8 mouse cellular contexts compared by ENCODE assay signal in genomic region chr15:98167645-98168621, GRCm38 (mm10). TPM values are rescaled to one million over a fixed set of nuclear protein-coding genes. Genes with fewer than 3 reads are reported as not detected.
DNase-seq lines count a peak whose midpoint lies in the region; ATAC-seq lines count a peak whose summit lies in the region.

No protein-coding gene starts in this region.

- peak; percentile 76 for ATAC-seq in megakaryocyte, adult 5-6 weeks (ENCODE audit: poor library complexity, severe bottlenecking)

- DNase-seq in NIH3T3 (ENCODE audit: low read depth), result peak; percentile 94
- peak; percentile 94 for DNase-seq in cerebellum, adult 9-10 months
- DNase-seq in frontal cortex, postnatal 10 days (ENCODE audit: low spot score in 2 of 2), result peak; percentile 90 to 91
- DNase-seq in hindlimb bud, embryonic 11.5 days (ENCODE audit: extremely low spot score, low read depth, low spot score), result peak; percentile 73
- peak; percentile 92 to 93 for DNase-seq in left cerebral cortex, adult 18-20 months (ENCODE audit: low spot score in 2 of 2)
- peak; percentile 96 to 97 for DNase-seq in right cerebral cortex, postnatal 10 days (ENCODE audit: low spot score in 2 of 2)
- DNase-seq in urinary bladder, postnatal 4 days (ENCODE audit: low spot score in 2 of 2), result peak; percentile 64 to 77

RNA-seq across cellular contexts. Expression of gene Ccdc184, which starts 1.0 kb away (rescaled TPM):
- total RNA-seq in left cerebral cortex, adult 18-20 months (2021), result 10 to 100 TPM; 22.5 to 23.2 TPM
- total RNA-seq in megakaryocyte, adult 5-6 weeks (2015), result not detected in 2 replicates
- not detected in 2 replicates for total RNA-seq in megakaryocyte, adult 5-6 weeks (2017)

RNA-seq across cellular contexts. Expression of gene Asb8, which starts 2.5 kb away (rescaled TPM):
- total RNA-seq in left cerebral cortex, adult 18-20 months (2021), result 10 to 100 TPM; 49.5 to 53.6 TPM
- total RNA-seq in megakaryocyte, adult 5-6 weeks (2015), result 29.8 and 34.5 TPM in 2 replicates
- total RNA-seq in megakaryocyte, adult 5-6 weeks (2017), result 30.0 and 31.4 TPM in 2 replicates

RNA-seq across cellular contexts. Expression of gene Olfr288, which starts 27.4 kb away (rescaled TPM):
- total RNA-seq in left cerebral cortex, adult 18-20 months (2021), result not detected
- not detected in 2 replicates for total RNA-seq in megakaryocyte, adult 5-6 weeks (2015)
- total RNA-seq in megakaryocyte, adult 5-6 weeks (2017), result not detected in 2 replicates

RNA-seq across cellular contexts. Expression of gene Gm44579, which starts 52.8 kb away (rescaled TPM):
- total RNA-seq in left cerebral cortex, adult 18-20 months (2021), result under 1 TPM in 1 of 2 experiments, not detected in 1; 0.37 TPM
- total RNA-seq in megakaryocyte, adult 5-6 weeks (2015), result not detected in 2 replicates
- total RNA-seq in megakaryocyte, adult 5-6 weeks (2017), result not detected in 2 replicates

RNA-seq across cellular contexts. Expression of gene Olfr287, which starts 52.9 kb away (rescaled TPM):
- total RNA-seq in left cerebral cortex, adult 18-20 months (2021), result 1 to 10 TPM; 3.9 to 4.9 TPM
- total RNA-seq in megakaryocyte, adult 5-6 weeks (2015), result not detected in 2 replicates
- total RNA-seq in megakaryocyte, adult 5-6 weeks (2017), result not detected in 2 replicates

Comparison
In these comparisons a context has a peak if more than half of its experiments do, and no peak if none do; other contexts are left out.
1. Peak in every context shown above with its lines: DNase-seq and ATAC-seq.
2. RNA of gene Ccdc184, which starts 1.0 kb away (total RNA-seq): 22.5 to 23.2 TPM in left cerebral cortex, adult 18-20 months; not detected in megakaryocyte, adult 5-6 weeks; every median in the first group is over 10 times any median in the second.